Mouse (Mus musculus) brain, embryonic 14.5 days (tissue): ENCODE results near the gene Elp4.

ENCODE experiments used
- CTCF ChIP-seq: fragments of 200-500 bp; IDR thresholded peaks from 2 replicates; pipeline ENCODE4 v1.5.1; 2012; ENCODE audit warnings: inconsistent platforms, mild to moderate bottlenecking, moderate library complexity, borderline replicate concordance; ENCODE audit not compliant: insufficient read depth, insufficient read length; ENCODE audit errors: extremely low read depth
- POLR2A ChIP-seq: fragments of 200-500 bp; IDR thresholded peaks from 2 replicates; pipeline ENCODE4 v1.6.1; 2012; ENCODE audit warnings: mild to moderate bottlenecking, inconsistent platforms, borderline replicate concordance; ENCODE audit not compliant: poor library complexity, insufficient read depth, insufficient read length, severe bottlenecking; ENCODE audit errors: extremely low read depth

GRCm38 (mm10) chr2:105684991-105685650 lies 219.2 kb downstream of the Elp4 start:
- TF ChIP-seq CTCF (no peak), POLR2A (no peak)
